Mouse (Mus musculus): ENCODE results near the gene Aox2. TPM values are rescaled to one million over a fixed set of nuclear protein-coding genes. Genes with fewer than 3 reads are reported as not detected.

The Aox2 gene
- total RNA-seq, 1 experiment = 0.04 TPM

DNA sequence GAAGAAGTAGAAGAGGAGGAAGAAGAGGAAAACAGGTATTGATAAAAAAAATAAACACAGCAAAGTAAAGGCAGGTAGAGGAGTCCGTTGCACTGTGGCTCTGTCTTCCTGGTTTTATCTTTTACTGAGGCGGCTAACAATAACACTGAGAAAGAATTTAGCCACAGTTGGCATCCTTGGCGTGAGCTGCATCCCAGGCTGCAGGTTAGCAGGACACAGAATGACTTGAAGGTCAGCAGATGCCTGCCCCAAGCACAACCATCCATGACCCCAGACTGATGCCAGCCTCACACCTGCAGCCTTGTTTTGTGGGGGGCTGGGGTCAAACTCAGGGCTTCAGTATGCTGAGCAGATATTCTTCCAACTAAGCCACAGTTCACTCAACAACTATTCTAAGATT, 17.8 kb upstream of the Aox2 start:
- Histone ChIP-seq H3K27ac (ENCODE audit: insufficient read depth, low read depth, low read length, poor library complexity, severe bottlenecking) (no peak overlapping the region), H3K4me3 (ENCODE audit: insufficient read depth in 1 of 2, low read depth in 1 of 2, low read length in 2 of 2, poor library complexity in 1 of 2, severe bottlenecking in 1 of 2) (no peak overlapping the region), H3K9me3 (ENCODE audit: control insufficient read depth, insufficient read depth, low read depth, low read length) (no peaks in the 10 kb centered on the region), H3K9ac (ENCODE audit: insufficient read depth, low read depth, low read length, poor library complexity, severe bottlenecking) (no peak overlapping the region), H3K4me1 (ENCODE audit: control insufficient read depth in 2 of 2, insufficient read depth in 2 of 2, low read length in 2 of 2, poor library complexity in 1 of 2) (no peaks in the 10 kb centered on the region), H3K36me3 (ENCODE audit: control insufficient read depth, insufficient read depth, low read length, poor library complexity, severe bottlenecking) (no peaks in the 10 kb centered on the region)
- no peak for DNase-seq (ENCODE audit: low read depth, low spot score)
- no peak for TF ChIP-seq MAFK (IDR thresholded peaks at IDR 0.05; ENCODE audit: insufficient read depth, low read depth, low read length)
- no peak for TF ChIP-seq ZNF384 (IDR thresholded peaks at IDR 0.05; ENCODE audit: low read depth, low read length)
- TF ChIP-seq ZC3H11A (IDR thresholded peaks at IDR 0.05; ENCODE audit: borderline replicate concordance, low read depth, low read length) = no peak
- no peak for TF ChIP-seq CHD2 (IDR thresholded peaks at IDR 0.05; ENCODE audit: low read depth, low read length)
- no peak for TF ChIP-seq HCFC1 (IDR thresholded peaks at IDR 0.05; ENCODE audit: borderline replicate concordance, insufficient read depth, low read length)
- in situ Hi-C loops (cut with MboI; ENCODE audit: low sequenced_read_pairs in 2 of 2, unreplicated experiment in 2 of 2) = no loop called here

DNA sequence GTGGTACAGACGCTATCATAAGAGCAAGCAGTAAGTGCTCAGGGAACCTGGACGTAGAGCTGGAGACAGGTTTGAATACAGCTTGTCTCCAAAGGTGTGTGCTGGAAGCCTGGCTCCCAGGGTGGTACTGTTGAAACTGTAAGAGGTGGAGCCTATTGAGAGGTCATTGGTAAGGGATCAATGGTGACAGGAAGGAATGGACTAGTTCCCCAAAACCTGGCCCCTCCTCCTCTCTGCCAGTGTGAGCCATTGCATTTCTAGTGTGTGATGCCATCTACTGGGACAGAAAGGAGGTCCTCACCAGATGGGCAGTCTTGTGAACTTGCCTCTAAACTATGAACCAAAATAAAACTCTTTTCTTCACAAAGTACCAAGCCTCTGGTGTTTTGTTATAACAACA, 9.9 kb upstream of the Aox2 start:
- Histone ChIP-seq H3K4me3 (ENCODE audit: insufficient read depth in 1 of 2, low read depth in 1 of 2, low read length in 2 of 2, poor library complexity in 1 of 2, severe bottlenecking in 1 of 2) (no peak overlapping the region), H3K9ac (ENCODE audit: insufficient read depth, low read depth, low read length, poor library complexity, severe bottlenecking) (no peak overlapping the region), H3K27ac (ENCODE audit: insufficient read depth, low read depth, low read length, poor library complexity, severe bottlenecking) (no peak overlapping the region), H3K36me3 (ENCODE audit: control insufficient read depth, insufficient read depth, low read length, poor library complexity, severe bottlenecking) (no peaks in the 10 kb centered on the region), H3K4me1 (ENCODE audit: control insufficient read depth in 2 of 2, insufficient read depth in 2 of 2, low read length in 2 of 2, poor library complexity in 1 of 2) (no peaks in the 10 kb centered on the region), H3K9me3 (ENCODE audit: control insufficient read depth, insufficient read depth, low read depth, low read length) (no peaks in the 10 kb centered on the region)
- DNase-seq (ENCODE audit: low read depth, low spot score) = no peak
- TF ChIP-seq ZC3H11A (IDR thresholded peaks at IDR 0.05; ENCODE audit: borderline replicate concordance, low read depth, low read length) = no peak
- TF ChIP-seq MAFK (IDR thresholded peaks at IDR 0.05; ENCODE audit: insufficient read depth, low read depth, low read length) = no peak
- TF ChIP-seq CHD2 (IDR thresholded peaks at IDR 0.05; ENCODE audit: low read depth, low read length) = no peak
- TF ChIP-seq ZNF384 (IDR thresholded peaks at IDR 0.05; ENCODE audit: low read depth, low read length) = no peak
- TF ChIP-seq HCFC1 (IDR thresholded peaks at IDR 0.05; ENCODE audit: borderline replicate concordance, insufficient read depth, low read length) = no peak
- in situ Hi-C loops (cut with MboI; ENCODE audit: low sequenced_read_pairs in 2 of 2, unreplicated experiment in 2 of 2) = no loop called here

DNA sequence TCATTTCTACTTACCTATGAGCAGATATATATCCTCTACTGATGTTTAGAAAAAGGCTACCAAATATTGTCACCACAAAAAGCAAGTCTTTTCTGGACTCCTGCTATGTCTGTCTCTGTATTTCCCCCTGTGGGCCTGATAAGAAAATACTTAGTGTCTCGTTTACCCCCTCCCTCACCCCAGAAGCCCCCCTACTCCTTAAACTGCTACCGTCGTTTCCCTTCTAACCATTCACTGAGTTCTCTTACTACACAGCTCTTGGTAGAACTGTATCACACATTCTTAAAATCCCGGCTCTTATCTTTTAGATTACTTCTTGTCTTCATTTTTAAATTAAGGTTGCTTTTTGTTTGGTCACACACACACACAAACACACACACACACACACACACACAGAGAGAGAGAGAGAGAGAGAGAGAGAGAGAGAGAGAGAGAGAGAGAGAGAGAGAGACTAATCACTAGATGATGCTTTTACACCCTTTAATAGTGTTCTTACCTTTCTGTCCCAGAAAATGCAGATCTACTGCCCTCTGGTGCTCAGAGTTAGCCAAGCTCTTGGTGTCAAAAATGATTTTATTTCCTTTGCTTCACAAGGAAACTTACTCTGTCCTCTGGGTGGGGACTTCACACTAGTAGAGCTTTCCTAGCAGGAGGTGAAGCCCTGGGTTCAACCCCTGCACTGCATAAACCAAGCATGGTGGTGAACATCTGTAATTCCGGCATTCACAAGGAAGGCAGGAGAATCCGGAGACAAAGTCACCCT, 7.1 kb upstream of the Aox2 start:
- no peaks in the 10 kb centered on the region for H3K36me3 ChIP-seq (ENCODE audit: control insufficient read depth, insufficient read depth, low read length, poor library complexity, severe bottlenecking)
- in situ Hi-C loops (cut with MboI; ENCODE audit: low sequenced_read_pairs in 2 of 2, unreplicated experiment in 2 of 2) = loop anchor here in 1 of 2 experiments (10.0 kb wide), 1 partner anchor 116 kb away; no protein-coding TSS in a partner anchor
- H3K4me3 ChIP-seq (ENCODE audit: insufficient read depth in 1 of 2, low read depth in 1 of 2, low read length in 2 of 2, poor library complexity in 1 of 2, severe bottlenecking in 1 of 2) = no peak overlapping the region
- H3K9ac ChIP-seq (ENCODE audit: insufficient read depth, low read depth, low read length, poor library complexity, severe bottlenecking) = no peak overlapping the region
- peak; percentile 45; the same call in 1 of the 2 replicates for TF ChIP-seq ZC3H11A (IDR thresholded peaks at IDR 0.05; ENCODE audit: borderline replicate concordance, low read depth, low read length)
- no peak for TF ChIP-seq MAFK (IDR thresholded peaks at IDR 0.05; ENCODE audit: insufficient read depth, low read depth, low read length)
- TF ChIP-seq HCFC1 (IDR thresholded peaks at IDR 0.05; ENCODE audit: borderline replicate concordance, insufficient read depth, low read length) = no peak
- no peak for TF ChIP-seq CHD2 (IDR thresholded peaks at IDR 0.05; ENCODE audit: low read depth, low read length)
- TF ChIP-seq ZNF384 (IDR thresholded peaks at IDR 0.05; ENCODE audit: low read depth, low read length) = no peak
- DNase-seq (ENCODE audit: low read depth, low spot score) = peak; percentile 47
- H3K4me1 ChIP-seq (ENCODE audit: control insufficient read depth in 2 of 2, insufficient read depth in 2 of 2, low read length in 2 of 2, poor library complexity in 1 of 2) = peaks cover 0 to 3% of the 10 kb centered on the region in 2 experiments; a peak in 1 of 4 replicates
- H3K9me3 ChIP-seq (ENCODE audit: control insufficient read depth, insufficient read depth, low read depth, low read length) = no peaks in the 10 kb centered on the region
- H3K27ac ChIP-seq (ENCODE audit: insufficient read depth, low read depth, low read length, poor library complexity, severe bottlenecking) = no peak overlapping the region

DNA sequence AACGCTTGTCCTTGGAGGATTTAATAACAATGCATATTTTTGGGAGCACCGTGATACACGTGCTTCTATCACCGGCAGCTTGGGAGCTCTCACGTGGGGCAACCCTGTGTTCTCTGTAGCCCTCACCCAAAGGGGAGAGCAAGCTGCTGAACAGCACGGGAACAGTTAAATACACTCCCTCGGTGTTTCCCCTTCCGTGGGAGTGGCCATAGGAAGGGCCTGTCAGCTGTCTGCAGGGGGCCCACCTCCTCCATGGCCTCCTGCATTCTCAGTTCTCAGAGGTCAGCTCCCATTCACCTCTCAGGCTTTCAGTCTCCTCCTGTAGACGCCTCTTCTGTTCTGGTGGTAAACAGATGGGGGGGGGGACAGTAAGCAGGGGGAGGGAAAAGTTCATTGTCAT, 2.2 kb upstream of the Aox2 start:
- no peaks in the 10 kb centered on the region for H3K36me3 ChIP-seq (ENCODE audit: control insufficient read depth, insufficient read depth, low read length, poor library complexity, severe bottlenecking)
- H3K27ac ChIP-seq (ENCODE audit: insufficient read depth, low read depth, low read length, poor library complexity, severe bottlenecking) = no peak overlapping the region
- peaks cover 0 to 3% of the 10 kb centered on the region in 2 experiments; a peak in 1 of 4 replicates for H3K4me1 ChIP-seq (ENCODE audit: control insufficient read depth in 2 of 2, insufficient read depth in 2 of 2, low read length in 2 of 2, poor library complexity in 1 of 2)
- no peak overlapping the region for H3K4me3 ChIP-seq (ENCODE audit: insufficient read depth in 1 of 2, low read depth in 1 of 2, low read length in 2 of 2, poor library complexity in 1 of 2, severe bottlenecking in 1 of 2)
- no peak for TF ChIP-seq ZNF384 (IDR thresholded peaks at IDR 0.05; ENCODE audit: low read depth, low read length)
- TF ChIP-seq ZC3H11A (IDR thresholded peaks at IDR 0.05; ENCODE audit: borderline replicate concordance, low read depth, low read length) = no peak
- no peak for TF ChIP-seq HCFC1 (IDR thresholded peaks at IDR 0.05; ENCODE audit: borderline replicate concordance, insufficient read depth, low read length)
- TF ChIP-seq CHD2 (IDR thresholded peaks at IDR 0.05; ENCODE audit: low read depth, low read length) = no peak
- TF ChIP-seq MAFK (IDR thresholded peaks at IDR 0.05; ENCODE audit: insufficient read depth, low read depth, low read length) = no peak
- no peak overlapping the region for H3K9ac ChIP-seq (ENCODE audit: insufficient read depth, low read depth, low read length, poor library complexity, severe bottlenecking)
- no peak for DNase-seq (ENCODE audit: low read depth, low spot score)
- no peaks in the 10 kb centered on the region for H3K9me3 ChIP-seq (ENCODE audit: control insufficient read depth, insufficient read depth, low read depth, low read length)
- in situ Hi-C loops (cut with MboI; ENCODE audit: low sequenced_read_pairs in 2 of 2, unreplicated experiment in 2 of 2) = loop anchor here (10.0 to 25.0 kb wide), 2 partner anchors 121 to 864 kb away; partner anchors contain the start of genes Maip1 (in 1 of the 2) and Tyw5 (in 1 of the 2)
